Mouse (Mus musculus) E14TG2a.4 (cell line): ENCODE data around the gene Smim24.

Source experiments
- CTCF ChIP-seq: conservative IDR thresholded peaks from 2 replicates; pipeline ENCODE4 v1.5.1; 2014; ENCODE audit warnings: low read length
- NANOG ChIP-seq: IDR thresholded peaks from 2 replicates; pipeline ENCODE4 v1.6.1; 2014; ENCODE audit warnings: borderline replicate concordance, low read length, mixed read lengths

- TF ChIP-seq CTCF (no peak), NANOG (no peak)
These were observed 41.1 kb upstream of the Smim24 start for GRCm38 (mm10) chr10:81351678-81352291.
